Mouse (Mus musculus): ENCODE results near the gene Cstb.
A peak's percentile ranks its signal among the peaks of the same experiment; 100 is the strongest.

DNA sequence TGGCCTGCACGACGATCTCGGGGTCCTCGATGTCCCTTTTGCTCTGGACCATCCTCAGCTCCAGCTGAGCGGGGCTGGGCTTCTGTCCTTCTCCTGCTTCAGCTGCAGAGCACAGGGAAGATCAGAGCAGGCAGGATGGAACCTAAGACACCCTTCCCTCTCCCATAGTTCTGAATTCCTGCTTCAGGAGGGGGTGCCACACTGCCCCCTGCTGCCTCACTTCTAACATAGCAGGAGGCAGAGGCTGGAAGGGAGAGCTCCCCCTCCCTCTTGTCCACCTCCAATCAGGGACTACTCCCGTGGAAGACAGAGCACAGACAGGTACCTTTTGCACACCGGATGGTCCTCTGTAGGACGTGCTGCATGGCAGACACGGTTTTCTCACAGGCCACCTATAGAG lies 15.3 kb downstream of the Cstb start:
- TF ChIP-seq CTCF (IDR thresholded peaks at IDR 0.05; ENCODE audit: low read depth, low read length) (peak; percentile 79), POLR2A (IDR thresholded peaks at IDR 0.05; ENCODE audit: insufficient read depth, low read length) (no peak)
